Mouse (Mus musculus): Measurements from ENCODE around the gene Mthfsl.
"Not testable (repeated sequence)": the region's sequence is repeated elsewhere in the genome, so short reads cannot be mapped to it uniquely, and the experiment has no call there.

GRCm38 (mm10) chr9:88719989-88720537, at the start of gene Mthfsl:
- not testable (repeated sequence) for TF ChIP-seq POLR2A (IDR thresholded peaks at IDR 0.05; ENCODE audit: insufficient read depth, low read length); CTCF (IDR thresholded peaks at IDR 0.05; ENCODE audit: low read depth, low read length); EP300 (IDR thresholded peaks at IDR 0.05; ENCODE audit: insufficient read depth, low read depth, low read length)

All from ES-Bruce4 (cell line).